Mouse (Mus musculus): ENCODE results near the gene Klk10.

Klk10 gene

DNA sequence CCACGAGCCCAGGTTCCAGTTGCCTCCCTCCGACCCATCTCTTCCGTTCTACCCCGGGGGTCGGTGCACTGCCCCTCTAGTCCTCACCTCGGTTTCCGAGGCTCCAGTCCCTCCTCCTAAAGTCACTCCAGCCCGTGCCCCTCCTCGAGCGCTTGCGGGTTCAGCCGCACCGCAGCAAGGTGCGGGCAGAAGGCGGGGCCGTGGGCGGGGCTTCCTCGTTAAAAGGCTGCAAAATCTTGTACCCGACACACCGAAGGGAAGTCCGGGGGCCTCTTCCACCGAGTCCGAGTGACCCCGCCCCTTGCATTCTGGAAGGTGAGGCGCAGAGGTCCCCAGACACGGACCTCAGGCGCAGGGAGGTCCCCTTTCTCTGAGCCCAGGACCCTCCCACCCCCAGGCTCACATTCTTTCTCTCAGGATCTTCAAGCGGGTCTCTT is 16.5 kb downstream of the Klk10 start, which contains the start of gene Klk8:
Gene Klk8 (plus strand): TSS at position 245 of the 437 bp plus-strand sequence.
- DNase-seq: peak; percentile 24

DNA sequence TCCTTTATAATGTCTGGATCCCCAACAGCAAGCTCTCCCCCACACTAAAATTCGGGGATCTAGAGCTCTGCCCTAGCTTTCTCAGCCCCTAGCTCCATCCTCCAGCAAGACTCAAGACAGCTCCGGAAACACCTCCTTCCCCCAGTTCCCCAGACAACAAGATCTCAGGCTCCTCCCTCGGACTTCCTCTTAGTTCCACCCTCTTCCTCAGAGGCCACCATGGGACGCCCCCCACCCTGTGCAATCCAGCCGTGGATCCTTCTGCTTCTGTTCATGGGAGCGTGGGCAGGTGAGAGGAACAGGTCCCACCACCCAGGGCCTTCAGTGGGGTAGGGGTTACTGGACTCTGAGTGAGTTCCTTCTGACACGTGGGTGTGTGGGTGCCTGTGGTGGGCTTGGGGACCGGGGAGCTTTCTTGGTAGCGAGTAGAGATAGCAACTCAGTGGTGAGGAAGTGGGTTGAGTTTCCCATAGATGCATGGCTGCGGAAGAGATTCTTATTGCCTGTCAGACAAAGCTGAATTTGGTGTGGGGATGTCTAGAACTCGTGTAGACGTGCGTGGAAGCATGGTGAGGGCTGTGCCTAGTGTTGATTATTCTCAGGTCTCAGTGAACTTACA is 17.1 kb downstream of the Klk10 start:
- no peak for DNase-seq

GRCm38 (mm10) chr7:43799876-43800275 is 19.0 kb downstream of the Klk10 start:
- no peak for DNase-seq

- no peak for DNase-seq
These were observed 30.2 kb downstream of the Klk10 start, which contains the start of gene Klk7 for GRCm38 (mm10) chr7:43810994-43811393. Klk7 (plus strand) TSS chr7:43811294.

- no peak for DNase-seq
These were observed 34.4 kb downstream of the Klk10 start for GRCm38 (mm10) chr7:43815211-43815610.

GRCm38 (mm10) chr7:43816746-43817145 is 35.9 kb downstream of the Klk10 start:
- DNase-seq: no peak

DNA sequence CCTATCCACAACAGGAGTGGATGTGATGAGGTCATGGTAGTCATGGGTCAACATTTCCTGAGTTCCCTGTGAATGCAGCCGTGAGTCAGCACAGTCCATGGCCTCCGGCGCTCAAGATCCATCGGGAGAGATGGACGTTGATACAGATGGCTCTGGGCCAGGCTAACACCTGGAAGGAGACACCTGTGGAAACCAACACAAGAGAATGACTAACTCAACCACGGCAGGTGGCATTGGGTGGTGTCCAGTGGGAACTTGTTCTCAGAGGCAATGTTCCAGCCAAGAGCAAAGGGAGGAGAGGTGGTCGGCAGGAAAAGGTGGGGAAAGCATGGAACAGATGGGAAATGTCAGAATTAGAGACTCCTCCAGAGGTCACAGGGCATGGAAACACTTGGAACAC is 40.7 kb downstream of the Klk10 start:
- DNase-seq: no peak

DNA sequence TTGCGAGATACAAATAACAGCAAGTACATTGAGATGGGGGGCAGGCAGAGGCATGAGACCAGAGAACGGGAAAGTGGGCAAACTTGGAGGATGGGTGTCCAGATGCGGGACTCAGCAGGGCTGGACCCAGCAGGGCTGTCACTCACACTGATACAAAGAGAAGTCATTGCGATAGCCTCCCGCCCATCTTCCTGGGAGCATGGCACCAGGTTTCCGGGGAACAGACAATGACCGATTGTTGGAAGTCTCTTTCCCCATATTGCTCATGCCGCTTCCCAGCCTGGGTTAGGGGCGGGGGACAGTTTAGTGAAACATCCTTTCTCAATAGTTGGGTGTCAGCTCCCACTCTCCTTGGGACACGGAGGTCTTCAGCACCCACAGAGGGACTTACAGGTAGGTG is 43.4 kb downstream of the Klk10 start, which contains the start of gene Klk6:
Gene Klk6 (plus strand): TSS at position 301 of the 400 bp plus-strand sequence.
- DNase-seq: no peak

GRCm38 (mm10) chr7:43826056-43826455 is 45.2 kb downstream of the Klk10 start:
- DNase-seq: no peak

GRCm38 (mm10) chr7:43827706-43828105 is 46.9 kb downstream of the Klk10 start:
- no peak for DNase-seq

DNA sequence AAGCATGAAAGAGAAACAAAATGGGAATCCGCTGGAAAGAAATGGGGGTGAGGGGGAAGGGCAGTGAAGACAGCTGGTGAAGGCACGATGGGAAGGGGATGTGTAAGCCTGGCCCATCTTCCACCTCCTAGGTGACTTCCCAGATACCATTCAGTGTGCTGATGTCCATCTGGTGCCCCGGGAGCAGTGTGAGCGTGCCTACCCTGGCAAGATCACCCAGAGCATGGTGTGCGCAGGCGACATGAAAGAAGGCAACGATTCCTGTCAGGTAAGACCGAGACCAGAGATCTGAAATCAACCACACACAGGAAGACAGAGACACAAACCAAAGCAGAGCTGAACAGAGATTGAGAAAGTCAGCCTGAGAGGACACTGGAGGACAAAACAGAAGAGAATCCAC is 48.2 kb downstream of the Klk10 start:
- no peak for DNase-seq

Data from liver (tissue).